Mouse (Mus musculus) heart, adult 2 months (tissue): Measurements from ENCODE around the gene Cc2d1b. TPM values are rescaled to one million over a fixed set of nuclear protein-coding genes. Genes with fewer than 3 reads are reported as not detected.

Source experiments
- DNase-seq, 2 experiments: peaks; one replicate each; pipeline ENCODE4 v3.0.0; 2021
- H3K27ac ChIP-seq: fragments of 200-600 bp; 2 replicates; pipeline ENCODE4 v1.8.1; 2022
- H3K27me3 ChIP-seq: fragments of 200-500 bp; 2 replicates; pipeline ENCODE4 v1.6.1; 2012; ENCODE audit warnings: mild to moderate bottlenecking, low read length, inconsistent platforms, mixed read lengths; ENCODE audit not compliant: control insufficient read depth, insufficient read depth
- H3K36me3 ChIP-seq: fragments of 200-500 bp; 2 replicates; pipeline ENCODE4 v1.6.1; 2012; ENCODE audit warnings: low read length, inconsistent platforms; ENCODE audit not compliant: control insufficient read depth, insufficient read depth
- H3K4me1 ChIP-seq: fragments of 200-500 bp; 2 replicates; pipeline ENCODE4 v1.6.1; 2011; ENCODE audit warnings: low read length; ENCODE audit not compliant: control insufficient read depth, insufficient read depth
- H3K4me3 ChIP-seq: fragments of 200-600 bp; 2 replicates; pipeline ENCODE4 v1.8.1; 2022
- H3K79me2 ChIP-seq: fragments of 200-500 bp; replicated peaks from 2 replicates; pipeline ENCODE4 v1.6.1; 2012; ENCODE audit warnings: mild to moderate bottlenecking, inconsistent platforms, low read length, moderate library complexity, mixed read lengths; ENCODE audit not compliant: control insufficient read depth, insufficient read depth
- H3K9ac ChIP-seq: fragments of 200-500 bp; 2 replicates; pipeline ENCODE4 v1.6.1; 2012; ENCODE audit warnings: low read depth, mild to moderate bottlenecking, control low read depth, inconsistent platforms, low read length, mixed read lengths
- CTCF ChIP-seq: fragments of 200-600 bp; IDR thresholded peaks from 2 replicates; pipeline ENCODE4 v1.8.1; 2022; ENCODE audit warnings: antibody characterized with exemption, mild to moderate bottlenecking, moderate library complexity
- EP300 ChIP-seq: fragments of 200-500 bp; IDR thresholded peaks from 2 replicates; pipeline ENCODE4 v1.6.1; 2011; ENCODE audit warnings: low read depth, low read length, control low read depth; ENCODE audit not compliant: insufficient read depth
- POLR2A ChIP-seq: fragments of 200-500 bp; IDR thresholded peaks from 2 replicates; pipeline ENCODE4 v1.6.1; 2011; ENCODE audit warnings: mild to moderate bottlenecking, low read depth, low read length, control low read depth; ENCODE audit not compliant: insufficient read depth
- WGBS: fragments of 180-500 bp; shearing (Covaris S2); methylation state at CpG from one replicate; pipeline ENCODE4 v1.1.7; 2018; 5-methylcytosine and 5-hydroxymethylcytosine counted together
- intact Hi-C: fragments of 180-260 bp; cut with DNase I; formaldehyde crosslinking; loops from one replicate; pipeline ENCODE4 v1.15.1; 2025
- polyA plus RNA-seq: library from polyadenylated mRNA; depleted of rRNA; stranded (reverse); fragments of >200 nt; gene quantifications from 2 replicates; pipeline ENCODE4 v1.2.3, GENCODE M21; 2012; rRNA removed
- total RNA-seq, 2 experiments: library from RNA; stranded (reverse); gene quantifications; 2 replicates each; pipeline ENCODE4 v1.2.3; 2021

The Cc2d1b gene
- total and polyA plus RNA-seq, 3 experiments: 13.4 to 13.7 (median 13.5) TPM

DNA sequence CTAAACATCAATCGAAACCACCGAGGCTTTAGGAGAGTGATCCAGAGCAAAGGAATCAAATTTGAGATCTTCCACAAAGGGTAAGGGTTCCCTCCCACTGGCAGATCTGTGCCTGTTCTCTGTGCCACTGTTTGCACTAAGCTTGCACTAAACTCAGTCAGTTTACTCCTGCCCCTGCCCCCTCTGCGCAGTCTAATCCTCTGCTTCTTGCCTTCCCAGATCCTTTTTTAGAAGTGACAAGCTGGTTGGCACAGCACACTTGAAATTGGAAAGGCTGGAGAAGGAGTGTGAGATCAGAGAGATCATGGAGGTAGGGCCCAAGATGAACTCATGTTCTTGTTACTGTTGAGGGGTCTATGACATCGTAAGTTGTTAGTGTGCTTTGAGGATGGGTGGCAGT lies 11.9 kb downstream of the Cc2d1b start:
- intact Hi-C loops: no loop called here
- H3K36me3 ChIP-seq: no peaks in the 10 kb centered on the region
- no peak overlapping the region for H3K27ac ChIP-seq
- WGBS: 94% methylated on average over 4 of the region's 4 CpGs
- no peak for TF ChIP-seq EP300
- TF ChIP-seq CTCF: no peak
- no peak for TF ChIP-seq POLR2A
- H3K4me3 ChIP-seq: no peak overlapping the region
- H3K4me1 ChIP-seq: no peaks in the 10 kb centered on the region
- no peak overlapping the region for H3K9ac ChIP-seq
- H3K27me3 ChIP-seq: no peaks in the 10 kb centered on the region
- no peaks in the 10 kb centered on the region for H3K79me2 ChIP-seq
- DNase-seq: no peak

- Histone ChIP-seq H3K4me1 (no peaks in the 10 kb centered on the region), H3K79me2 (no peaks in the 10 kb centered on the region), H3K27ac (no peak overlapping the region), H3K36me3 (no peaks in the 10 kb centered on the region), H3K27me3 (no peaks in the 10 kb centered on the region), H3K4me3 (no peak overlapping the region), H3K9ac (no peak overlapping the region)
- no peak for DNase-seq
- WGBS: 82% methylated on average over 12 of the region's 12 CpGs
- intact Hi-C loops: no loop called here
- TF ChIP-seq EP300 (no peak), POLR2A (no peak), CTCF (no peak)
Observed at GRCm38 (mm10) chr4:108633703-108634102, 14.0 kb downstream of the Cc2d1b start.

DNA sequence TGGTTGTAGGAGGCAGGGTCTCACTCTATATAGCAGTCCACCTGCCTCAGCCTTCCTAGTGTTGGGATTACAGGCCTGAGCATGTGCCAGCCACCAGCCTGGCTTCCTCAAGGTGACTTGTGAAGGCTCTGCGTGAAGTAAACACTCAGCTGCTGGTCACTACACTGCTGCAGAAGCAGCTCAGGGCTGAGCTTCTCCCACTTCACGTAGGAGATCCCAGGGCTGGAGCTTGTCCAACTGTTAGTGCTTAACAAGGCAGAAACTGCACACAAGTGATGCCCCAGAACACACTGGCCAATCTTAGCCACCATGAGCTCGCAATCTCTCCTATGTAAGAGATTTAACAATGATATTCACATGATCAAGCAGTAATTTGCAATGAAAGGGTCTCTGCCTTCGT lies 15.0 kb downstream of the Cc2d1b start:
- no peaks in the 10 kb centered on the region for H3K36me3 ChIP-seq
- TF ChIP-seq POLR2A (no peak), CTCF (no peak), EP300 (no peak)
- no peaks in the 10 kb centered on the region for H3K4me1 ChIP-seq
- no peaks in the 10 kb centered on the region for H3K27me3 ChIP-seq
- no peaks in the 10 kb centered on the region for H3K79me2 ChIP-seq
- no peak overlapping the region for H3K4me3 ChIP-seq
- 77% methylated on average over 4 of the region's 4 CpGs for WGBS
- H3K27ac ChIP-seq: no peak overlapping the region
- intact Hi-C loops: no loop called here
- no peak for DNase-seq
- H3K9ac ChIP-seq: no peak overlapping the region

DNA sequence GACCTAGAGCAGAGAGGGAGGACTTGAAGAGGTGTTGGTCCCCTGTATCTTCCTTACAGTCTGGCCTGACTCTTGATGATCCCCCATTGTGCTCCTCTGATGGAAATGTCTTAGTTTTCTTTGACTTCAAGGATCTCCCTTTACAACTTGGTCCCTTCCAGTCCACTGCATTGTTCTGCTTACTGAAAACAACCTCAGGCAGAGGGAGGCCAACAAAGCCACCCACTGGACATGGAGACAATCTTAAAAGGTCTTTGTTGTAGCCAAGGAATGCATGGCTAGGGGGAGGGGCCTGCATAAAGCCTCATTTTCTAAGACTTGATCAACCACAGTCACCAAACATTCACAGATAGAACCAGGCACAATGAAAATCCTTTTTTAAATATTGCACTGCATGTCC lies 15.4 kb downstream of the Cc2d1b start:
- Histone ChIP-seq H3K9ac (no peak overlapping the region), H3K4me3 (no peak overlapping the region), H3K4me1 (no peaks in the 10 kb centered on the region), H3K36me3 (no peaks in the 10 kb centered on the region), H3K79me2 (no peaks in the 10 kb centered on the region), H3K27me3 (no peaks in the 10 kb centered on the region), H3K27ac (no peak overlapping the region)
- TF ChIP-seq POLR2A: no peak
- TF ChIP-seq EP300: no peak
- TF ChIP-seq CTCF: no peak
- intact Hi-C loops: no loop called here
- DNase-seq: no peak

DNA sequence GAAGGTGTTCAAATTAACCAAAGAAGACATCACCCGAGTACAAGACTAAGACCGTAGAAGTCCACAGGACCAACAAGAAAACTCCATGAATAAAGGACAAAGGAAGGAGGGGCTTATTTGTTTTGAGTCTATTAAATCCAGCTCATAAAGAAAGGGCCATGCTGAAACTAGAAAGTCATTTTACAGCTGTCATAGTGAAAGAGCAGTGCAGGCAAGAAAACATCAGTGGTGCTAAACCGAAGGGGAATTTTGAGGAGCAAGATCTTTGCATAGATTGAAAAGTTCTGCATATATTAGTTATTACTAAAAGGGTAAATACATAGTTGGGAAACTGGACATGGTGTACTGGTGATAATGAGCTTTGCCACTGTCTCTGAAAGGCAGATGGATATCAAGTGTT lies 18.0 kb downstream of the Cc2d1b start:
- no peaks in the 10 kb centered on the region for H3K36me3 ChIP-seq
- DNase-seq: no peak
- H3K27me3 ChIP-seq: no peaks in the 10 kb centered on the region
- no peak overlapping the region for H3K9ac ChIP-seq
- H3K79me2 ChIP-seq: no peaks in the 10 kb centered on the region
- 91% methylated on average over 3 of the region's 3 CpGs for WGBS
- intact Hi-C loops: no loop called here
- TF ChIP-seq CTCF: no peak
- TF ChIP-seq POLR2A: no peak
- TF ChIP-seq EP300: no peak
- H3K27ac ChIP-seq: no peak overlapping the region
- H3K4me3 ChIP-seq: no peak overlapping the region
- no peaks in the 10 kb centered on the region for H3K4me1 ChIP-seq

DNA sequence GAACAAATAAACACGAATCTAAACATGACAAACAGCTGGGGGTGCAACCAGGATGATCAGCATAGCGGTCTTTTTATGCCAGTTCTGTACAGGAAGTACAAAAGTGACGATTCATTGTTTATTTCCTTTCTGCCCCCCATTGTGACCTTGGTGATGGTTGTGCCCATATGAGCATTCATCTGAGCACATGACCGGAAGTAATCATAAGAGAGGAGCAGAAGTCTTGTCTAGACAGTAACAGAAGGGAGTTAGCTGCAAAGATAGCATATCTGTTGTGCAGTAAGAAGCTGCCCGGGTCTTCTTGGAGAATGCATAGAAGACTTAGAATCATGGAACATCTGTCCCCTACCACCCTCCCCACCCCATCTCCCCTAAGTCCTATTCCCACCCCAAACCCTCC lies 19.0 kb downstream of the Cc2d1b start:
- no peaks in the 10 kb centered on the region for H3K4me1 ChIP-seq
- H3K36me3 ChIP-seq: no peaks in the 10 kb centered on the region
- TF ChIP-seq POLR2A: no peak
- TF ChIP-seq EP300: no peak
- TF ChIP-seq CTCF: no peak
- no peak for DNase-seq
- H3K79me2 ChIP-seq: no peaks in the 10 kb centered on the region
- intact Hi-C loops: no loop called here
- no peak overlapping the region for H3K27ac ChIP-seq
- WGBS: 41% methylated on average over 5 of the region's 5 CpGs
- H3K27me3 ChIP-seq: no peaks in the 10 kb centered on the region
- H3K9ac ChIP-seq: no peak overlapping the region
- no peak overlapping the region for H3K4me3 ChIP-seq

GRCm38 (mm10) chr4:108664407-108664806 lies 44.7 kb downstream of the Cc2d1b start:
- WGBS: 63% methylated on average over 2 of the region's 2 CpGs
- Histone ChIP-seq H3K27ac (no peak overlapping the region), H3K9ac (no peak overlapping the region), H3K36me3 (no peaks in the 10 kb centered on the region), H3K4me1 (no peaks in the 10 kb centered on the region), H3K4me3 (no peak overlapping the region), H3K27me3 (no peaks in the 10 kb centered on the region), H3K79me2 (no peaks in the 10 kb centered on the region)
- TF ChIP-seq CTCF (peak; percentile 57), POLR2A (no peak)
- intact Hi-C loops: no loop called here
- DNase-seq: no peak

Other genes starting within 250 kb of the Cc2d1b start
- not detected for gene Shisal2a, start 236.6 kb upstream of the Cc2d1b start, total RNA-seq
- gene Shisal2a, start 236.6 kb upstream of the Cc2d1b start, polyA plus RNA-seq: not detected in 2 replicates
- 1 to 10 TPM; 5.9 to 7.7 TPM for gene Gpx7, start 213.0 kb upstream of the Cc2d1b start, total RNA-seq
- 14.2 and 16.5 TPM in 2 replicates for gene Gpx7, start 213.0 kb upstream of the Cc2d1b start, polyA plus RNA-seq
- gene Tut4, start 160.5 kb upstream of the Cc2d1b start, total RNA-seq: 10 to 100 TPM; 19.6 to 21.8 TPM
- 24.1 and 29.7 TPM in 2 replicates for gene Tut4, start 160.5 kb upstream of the Cc2d1b start, polyA plus RNA-seq
- 10 to 100 TPM; 14.3 to 17.0 TPM for gene Prpf38a, start 40.6 kb upstream of the Cc2d1b start, total RNA-seq
- gene Prpf38a, start 40.6 kb upstream of the Cc2d1b start, polyA plus RNA-seq: 3.2 and 7.1 TPM in 2 replicates
- not detected for gene Orc1, start 40.5 kb upstream of the Cc2d1b start, total RNA-seq
- 0.04 TPM in 1 of 2 replicates, not detected in the other for gene Orc1, start 40.5 kb upstream of the Cc2d1b start, polyA plus RNA-seq
- gene 3110021N24Rik, start 99.7 kb downstream of the Cc2d1b start, total RNA-seq: under 1 TPM; 0.26 to 0.36 TPM
- 0.10 and 0.12 TPM in 2 replicates for gene 3110021N24Rik, start 99.7 kb downstream of the Cc2d1b start, polyA plus RNA-seq
- 10 to 100 TPM; 25.2 to 29.9 TPM for gene Zfyve9, start 160.9 kb downstream of the Cc2d1b start, total RNA-seq
- 5.1 and 8.4 TPM in 2 replicates for gene Zfyve9, start 160.9 kb downstream of the Cc2d1b start, polyA plus RNA-seq
- 10 to 100 TPM; 70.1 to 78.1 TPM for gene Btf3l4, start 213.7 kb downstream of the Cc2d1b start, total RNA-seq
- gene Btf3l4, start 213.7 kb downstream of the Cc2d1b start, polyA plus RNA-seq: 18.5 and 33.8 TPM in 2 replicates
- 10 to 100 TPM; 29.2 to 30.0 TPM for gene Txndc12, start 214.7 kb downstream of the Cc2d1b start, total RNA-seq
- gene Txndc12, start 214.7 kb downstream of the Cc2d1b start, polyA plus RNA-seq: 15.7 and 23.4 TPM in 2 replicates
- 10 to 100 TPM; 20.3 to 23.3 TPM for gene Kti12, start 227.8 kb downstream of the Cc2d1b start, total RNA-seq
- 22.9 and 29.7 TPM in 2 replicates for gene Kti12, start 227.8 kb downstream of the Cc2d1b start, polyA plus RNA-seq
- gene A730015C16Rik, start 228.7 kb downstream of the Cc2d1b start, total RNA-seq: not detected
- 0.15 TPM in 1 of 2 replicates, not detected in the other for gene A730015C16Rik, start 228.7 kb downstream of the Cc2d1b start, polyA plus RNA-seq